Mouse (Mus musculus) MEL (cell line): ENCODE results near the gene Adam22. TPM values are rescaled to one million over a fixed set of nuclear protein-coding genes. Genes with fewer than 3 reads are reported as not detected.

Experiments used
- DNase-seq: peaks from one replicate; pipeline ENCODE4 v3.0.0; 2011; ENCODE audit warnings: low read depth, low spot score
- H3K27ac ChIP-seq: 2 replicates; pipeline ENCODE4 v1.5.1; 2012; ENCODE audit warnings: low read depth, mild to moderate bottlenecking, control low read depth, low read length, moderate library complexity; ENCODE audit not compliant: control insufficient read depth
- H3K27me3 ChIP-seq, 2 experiments: fragments of 150-350 bp in 1 of 2; sonication (generic) in 1 of 2; 2 replicates each; pipeline ENCODE4 v1.6.1; 2012; ENCODE audit warnings: low read length in 2 of 2, mild to moderate bottlenecking in 2 of 2, improper control_type of control experiment in 1 of 2, moderate library complexity in 1 of 2; ENCODE audit not compliant: insufficient read depth in 2 of 2, control insufficient read depth in 1 of 2
- H3K36me3 ChIP-seq, 2 experiments: 2 replicates each; pipeline ENCODE4 v1.6.1; 2012 to 2014; ENCODE audit warnings: low read length in 2 of 2, improper control_type of control experiment in 1 of 2, inconsistent platforms in 1 of 2, mild to moderate bottlenecking in 1 of 2; ENCODE audit not compliant: insufficient read depth in 2 of 2, control insufficient read depth in 1 of 2
- H3K4me1 ChIP-seq, 2 experiments: fragments of 150-350 bp in 1 of 2; sonication (generic) in 1 of 2; 2 replicates each; pipeline ENCODE4 v1.6.1; 2012; ENCODE audit warnings: low read length in 2 of 2, improper control_type of control experiment in 1 of 2, mild to moderate bottlenecking in 1 of 2; ENCODE audit not compliant: insufficient read depth in 2 of 2, control insufficient read depth in 1 of 2
- H3K4me3 ChIP-seq, 2 experiments: fragments of 150-350 bp in 1 of 2; sonication (generic) in 1 of 2; 2 replicates each; pipeline ENCODE4 v1.5.1; 2012; ENCODE audit warnings: low read depth in 2 of 2, low read length in 2 of 2, mild to moderate bottlenecking in 2 of 2, moderate library complexity in 2 of 2, control low read depth in 1 of 2, improper control_type of control experiment in 1 of 2; ENCODE audit not compliant: control insufficient read depth in 1 of 2, insufficient read depth in 1 of 2
- H3K79me2 ChIP-seq: 2 replicates; pipeline ENCODE4 v1.6.1; 2012; ENCODE audit warnings: mild to moderate bottlenecking, low read length, moderate library complexity; ENCODE audit not compliant: control insufficient read depth, poor library complexity, insufficient read depth
- H3K9ac ChIP-seq: 2 replicates; pipeline ENCODE4 v1.6.1; 2012; ENCODE audit warnings: low read depth, mild to moderate bottlenecking, control low read depth, low read length, moderate library complexity; ENCODE audit not compliant: control insufficient read depth, poor library complexity, severe bottlenecking
- H3K9me3 ChIP-seq: fragments of 150-350 bp; sonication (generic); replicated peaks from 2 replicates; pipeline ENCODE4 v1.6.1; 2012; ENCODE audit warnings: mild to moderate bottlenecking, low read length, improper control_type of control experiment, moderate library complexity; ENCODE audit not compliant: insufficient read depth
- BHLHE40 ChIP-seq: IDR thresholded peaks from 2 replicates; pipeline ENCODE4 v1.6.1; 2012; ENCODE audit warnings: low read depth, mild to moderate bottlenecking, inconsistent platforms, low read length, improper control_type of control experiment, borderline replicate concordance
- CHD2 ChIP-seq: IDR thresholded peaks from 2 replicates; pipeline ENCODE4 v1.6.1; 2011; ENCODE audit warnings: low read length, improper control_type of control experiment
- E2F4 ChIP-seq: IDR thresholded peaks from 2 replicates; pipeline ENCODE4 v1.6.1; 2011; ENCODE audit warnings: low read depth, low read length, improper control_type of control experiment, borderline replicate concordance
- GATA1 ChIP-seq: IDR thresholded peaks from 2 replicates; pipeline ENCODE4 v1.6.1; 2011; ENCODE audit warnings: low read depth, low read length, improper control_type of control experiment
- JUND ChIP-seq: IDR thresholded peaks from 2 replicates; pipeline ENCODE4 v1.6.1; 2011; ENCODE audit warnings: low read depth, mild to moderate bottlenecking, improper control_type of control experiment, low read length
- KAT2A ChIP-seq: conservative IDR thresholded peaks from 2 replicates; pipeline ENCODE4 v1.6.1; 2012; ENCODE audit warnings: low read depth, low read length, improper control_type of control experiment, inconsistent platforms
- MEF2A ChIP-seq: IDR thresholded peaks from 2 replicates; pipeline ENCODE4 v1.6.1; 2014; ENCODE audit warnings: low read depth, mild to moderate bottlenecking, inconsistent platforms, low read length, improper control_type of control experiment; ENCODE audit not compliant: poor library complexity, insufficient replicate concordance, severe bottlenecking; ENCODE audit errors: extremely low read depth
- MXI1 ChIP-seq: IDR thresholded peaks from 2 replicates; pipeline ENCODE4 v1.6.1; 2011; ENCODE audit warnings: mild to moderate bottlenecking, low read depth, low read length, improper control_type of control experiment
- MYB ChIP-seq: IDR thresholded peaks from 2 replicates; pipeline ENCODE4 v1.6.1; 2011; ENCODE audit warnings: mild to moderate bottlenecking, low read depth, low read length, improper control_type of control experiment
- NRF1 ChIP-seq: IDR thresholded peaks from 2 replicates; pipeline ENCODE4 v1.6.1; 2014; ENCODE audit warnings: low read depth, mild to moderate bottlenecking, inconsistent platforms, low read length, improper control_type of control experiment, moderate library complexity; ENCODE audit not compliant: poor library complexity, insufficient read depth, severe bottlenecking
- POLR2AphosphoS2 ChIP-seq: IDR thresholded peaks from 2 replicates; pipeline ENCODE4 v1.6.1; 2011; ENCODE audit warnings: low read length, improper control_type of control experiment
- RCOR1 ChIP-seq: IDR thresholded peaks from 2 replicates; pipeline ENCODE4 v1.6.1; 2012; ENCODE audit warnings: low read depth, mild to moderate bottlenecking, inconsistent platforms, low read length, improper control_type of control experiment
- SMC3 ChIP-seq: IDR thresholded peaks from 2 replicates; pipeline ENCODE4 v1.6.1; 2011; ENCODE audit warnings: low read depth, low read length, improper control_type of control experiment
- TAL1 ChIP-seq: IDR thresholded peaks from 2 replicates; pipeline ENCODE4 v1.6.1; 2012; ENCODE audit warnings: mild to moderate bottlenecking, inconsistent platforms, low read length, moderate library complexity, mixed read lengths
- UBTF ChIP-seq: IDR thresholded peaks from 2 replicates; pipeline ENCODE4 v1.6.1; 2012; ENCODE audit warnings: low read depth, mild to moderate bottlenecking, inconsistent platforms, low read length, improper control_type of control experiment, moderate library complexity, borderline replicate concordance; ENCODE audit not compliant: insufficient read depth
- USF1 ChIP-seq: IDR thresholded peaks from 2 replicates; pipeline ENCODE4 v1.6.1; 2014; ENCODE audit warnings: low read depth, mild to moderate bottlenecking, inconsistent platforms, low read length, improper control_type of control experiment, moderate library complexity
- ZC3H11A ChIP-seq: IDR thresholded peaks from 2 replicates; pipeline ENCODE4 v1.6.1; 2012; ENCODE audit warnings: low read depth, mild to moderate bottlenecking, inconsistent platforms, low read length, improper control_type of control experiment
- ZNF384 ChIP-seq: IDR thresholded peaks from 2 replicates; pipeline ENCODE4 v1.6.1; 2012; ENCODE audit warnings: low read depth, mild to moderate bottlenecking, inconsistent platforms, low read length, improper control_type of control experiment
- polyA plus RNA-seq, 2 experiments: library from polyadenylated mRNA; stranded (reverse) in 1 of 2; unstranded in 1 of 2; fragments of >175 nt in 1 of 2; fragments of >200 nt in 1 of 2; gene quantifications; 2 replicates each; pipeline versions ENCODE4 v1.2.1 to v1.2.4; 2012; ENCODE audit warnings: low replicate concordance in 2 of 2, low read depth in 1 of 2; ENCODE audit not compliant: insufficient read length in 2 of 2, insufficient read depth in 1 of 2, missing spikeins in 1 of 2
- total RNA-seq: library from RNA; depleted of rRNA; stranded (reverse); fragments of 300-350 nt; gene quantifications from 2 replicates; pipeline ENCODE4 v1.2.3, GENCODE M21; 2012

Adam22 gene
- total and polyA plus RNA-seq, 3 experiments = 1.2 to 1.6 TPM; not detected in 1

- no peaks in the 10 kb centered on the region for H3K9me3 ChIP-seq
- H3K27me3 ChIP-seq = no peaks in the 10 kb centered on the region
- H3K36me3 ChIP-seq = no peaks in the 10 kb centered on the region; a peak in 1 of 4 replicates
- no peak overlapping the region for H3K4me3 ChIP-seq
- H3K27ac ChIP-seq = no peak overlapping the region
- TF ChIP-seq ZC3H11A (no peak), POLR2AphosphoS2 (no peak), KAT2A (no peak), GATA1 (no peak), JUND (no peak), USF1 (no peak), NRF1 (no peak), ZNF384 (no peak)
- TF ChIP-seq, all 39 proteins: peak for 0
- DNase-seq = no peak
- H3K4me1 ChIP-seq = no peaks in the 10 kb centered on the region
- H3K79me2 ChIP-seq = no peaks in the 10 kb centered on the region
- no peak overlapping the region for H3K9ac ChIP-seq
These were observed 272.3 kb downstream of the Adam22 start for GRCm38 (mm10) chr5:8095689-8096088.

GRCm38 (mm10) chr5:8094921-8095320, 273.0 kb downstream of the Adam22 start:
- TF ChIP-seq CHD2 (no peak), NRF1 (no peak), POLR2AphosphoS2 (no peak), SMC3 (no peak), BHLHE40 (no peak), UBTF (no peak), TAL1 (no peak), KAT2A (no peak), MEF2A (no peak), ZC3H11A (no peak)
- H3K27me3 ChIP-seq = no peaks in the 10 kb centered on the region

DNA sequence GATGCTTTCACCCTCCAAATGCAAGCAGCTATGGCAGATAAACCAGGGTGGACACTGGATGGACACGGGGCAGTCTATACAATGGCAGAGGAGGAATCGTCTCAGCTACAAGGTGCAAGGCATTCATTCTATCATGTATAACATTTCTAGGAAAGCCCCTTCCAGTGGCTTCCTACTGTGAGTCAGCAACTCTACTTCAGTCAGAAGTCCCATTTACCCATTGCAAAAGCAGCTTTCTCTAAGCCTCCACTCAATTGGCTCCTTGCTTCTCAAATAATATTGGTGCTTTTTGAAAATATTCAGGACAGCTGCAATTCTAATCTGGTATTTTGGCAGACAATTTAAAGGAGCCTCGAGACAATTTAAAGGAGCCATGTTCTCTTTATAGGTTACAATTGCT, 279.8 kb downstream of the Adam22 start:
- Histone ChIP-seq H3K27ac (no peak overlapping the region), H3K36me3 (no peaks in the 10 kb centered on the region; a peak in 1 of 4 replicates), H3K27me3 (no peaks in the 10 kb centered on the region), H3K9ac (no peak overlapping the region), H3K4me3 (no peak overlapping the region), H3K9me3 (no peaks in the 10 kb centered on the region), H3K79me2 (no peaks in the 10 kb centered on the region), H3K4me1 (no peaks in the 10 kb centered on the region)
- no peak for TF ChIP-seq POLR2AphosphoS2
- TF ChIP-seq MXI1 = no peak
- TF ChIP-seq UBTF = no peak
- no peak for TF ChIP-seq RCOR1
- no peak for TF ChIP-seq MYB
- TF ChIP-seq E2F4 = no peak
- peak; percentile 6 for DNase-seq

More at GRCm38 (mm10) chr5:8094921-8095320, 273.0 kb downstream of the Adam22 start:
- Histone ChIP-seq H3K36me3 (no peaks in the 10 kb centered on the region; a peak in 1 of 4 replicates), H3K79me2 (no peaks in the 10 kb centered on the region), H3K4me3 (no peak overlapping the region), H3K9ac (no peak overlapping the region), H3K27ac (no peak overlapping the region), H3K9me3 (no peaks in the 10 kb centered on the region), H3K4me1 (no peaks in the 10 kb centered on the region)
- no peak for DNase-seq
